Mouse (Mus musculus) embryonic fibroblast, embryonic 13.5 days (primary cell): Measurements from ENCODE around the gene 5830473C10Rik.

Experiments
- CTCF ChIP-seq: IDR thresholded peaks from 2 replicates; pipeline ENCODE4 v1.5.1; 2011; ENCODE audit warnings: mild to moderate bottlenecking, control low read depth, low read length, moderate library complexity, borderline replicate concordance; ENCODE audit not compliant: insufficient read depth
- POLR2A ChIP-seq: IDR thresholded peaks from 2 replicates; pipeline ENCODE4 v1.6.1; 2011; ENCODE audit warnings: low read depth, mild to moderate bottlenecking, control low read depth, low read length, moderate library complexity

- no peak for TF ChIP-seq POLR2A
- TF ChIP-seq CTCF, result no peak
These were observed 45.3 kb upstream of the 5830473C10Rik start for GRCm38 (mm10) chr5:90515561-90515960.
